Mouse (Mus musculus): ENCODE data around the gene 4930558K02Rik.

Gene 4930558K02Rik

GRCm38 (mm10) chr1:161979536-161979935, at the start of gene 4930558K02Rik:
4930558K02Rik (minus strand) TSS chr1:161979636.
- no peak for DNase-seq

DNA sequence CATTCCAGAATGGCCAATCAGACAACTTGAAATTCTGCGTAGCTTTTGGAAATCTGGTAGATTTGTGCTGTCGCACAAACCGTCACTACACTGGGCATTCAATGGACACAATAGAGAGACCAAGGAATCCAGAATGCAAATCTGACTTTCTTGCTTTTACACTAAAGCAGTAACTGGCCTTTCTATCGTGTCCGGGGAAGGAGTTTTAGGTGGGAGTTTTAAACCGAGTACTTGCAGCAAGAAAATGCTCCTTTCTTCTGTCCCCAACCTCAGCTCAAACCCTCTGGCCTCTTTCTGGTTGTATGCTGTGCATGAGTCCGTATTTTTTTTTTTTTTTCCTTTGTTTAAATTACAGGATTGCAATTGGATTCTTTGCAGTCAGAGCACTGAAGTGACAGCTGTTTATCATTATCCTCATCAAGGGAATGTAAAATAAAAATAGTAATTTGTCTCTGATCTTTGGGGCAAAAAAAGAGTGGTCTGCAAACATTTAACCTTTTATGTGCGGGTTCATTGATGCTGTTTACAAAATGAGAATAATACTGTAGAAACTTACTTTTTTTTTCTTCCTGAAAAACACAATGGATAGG, 44.3 kb upstream of the 4930558K02Rik start:
- no peak for DNase-seq

GRCm38 (mm10) chr1:162020766-162021165, 41.3 kb upstream of the 4930558K02Rik start:
- DNase-seq = no peak

DNA sequence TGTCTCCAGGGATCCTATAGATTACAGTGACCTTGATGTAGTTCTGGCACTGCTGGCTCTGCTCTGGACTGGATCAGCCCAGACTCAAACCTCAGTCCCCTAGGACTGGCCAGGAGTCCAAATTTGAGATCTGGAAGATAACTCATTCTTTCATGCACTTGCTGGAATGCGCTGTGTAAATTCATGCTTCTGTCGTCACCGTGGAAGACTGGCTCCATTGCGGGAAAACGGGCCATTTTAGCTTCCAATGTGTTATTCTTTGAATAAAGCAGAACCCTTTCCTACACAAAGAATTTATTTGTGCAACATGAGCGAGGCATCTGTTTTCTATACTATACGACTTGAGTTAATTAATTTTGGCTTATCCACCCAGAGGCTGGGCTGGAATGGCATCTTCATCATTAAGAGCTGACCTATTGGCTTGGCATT, 40.9 kb upstream of the 4930558K02Rik start:
- DNase-seq = no peak

- no peak for DNase-seq
Measured at GRCm38 (mm10) chr1:162018601-162018977, 39.2 kb upstream of the 4930558K02Rik start.

DNA sequence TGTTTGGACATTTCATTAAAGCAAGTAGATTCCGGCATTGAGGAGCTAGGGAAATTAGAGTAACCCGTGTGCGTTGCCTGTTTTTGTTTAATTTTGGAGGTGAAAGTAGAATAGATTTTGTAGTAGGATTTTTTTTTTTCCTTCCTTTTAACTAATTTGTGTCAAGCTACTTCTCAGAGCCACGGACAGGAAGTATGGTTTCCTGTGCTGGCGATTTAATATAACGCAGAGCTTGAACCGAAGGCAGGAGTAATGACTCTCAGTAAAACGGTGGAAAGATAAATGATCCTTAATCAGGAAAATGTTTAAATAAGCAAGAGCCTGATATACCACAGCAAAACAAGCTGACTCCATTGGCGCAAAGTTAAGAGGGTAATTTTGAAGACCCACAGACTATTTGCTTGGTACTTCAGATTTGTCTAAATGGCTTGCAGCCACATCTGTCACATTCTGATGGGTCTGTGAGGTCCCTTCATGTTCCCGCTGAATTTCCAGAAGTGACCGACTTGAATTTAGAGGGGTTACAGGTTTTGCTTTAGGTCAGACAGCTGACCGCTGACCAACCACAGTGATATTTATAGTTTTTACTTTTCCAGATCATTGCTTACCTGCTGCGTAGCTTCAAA, 38.7 kb upstream of the 4930558K02Rik start:
- DNase-seq = no peak

GRCm38 (mm10) chr1:162016982-162017381, 37.5 kb upstream of the 4930558K02Rik start:
- no peak for DNase-seq

GRCm38 (mm10) chr1:162015247-162015862, 35.9 kb upstream of the 4930558K02Rik start:
- no peak for DNase-seq

DNA sequence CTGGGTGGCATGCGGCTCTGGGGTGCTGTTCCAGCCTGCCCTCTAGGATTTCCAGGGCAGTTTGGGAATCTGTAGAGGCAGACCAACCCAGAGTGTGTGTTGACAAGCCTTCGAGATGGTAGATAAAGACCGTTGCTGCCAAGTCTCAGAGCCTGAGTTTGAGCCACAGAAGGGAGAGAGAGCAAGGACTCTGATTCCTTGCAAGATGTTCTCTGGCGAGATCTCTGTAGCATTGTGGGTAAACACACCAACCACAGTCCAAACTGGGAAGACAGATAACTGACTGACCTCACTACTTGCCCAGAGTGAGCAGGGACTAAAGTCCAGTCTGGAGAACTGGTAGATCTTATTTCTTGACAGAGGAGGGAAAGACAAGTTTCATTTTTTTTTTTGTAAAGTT, 34.1 kb upstream of the 4930558K02Rik start:
- DNase-seq = no peak

GRCm38 (mm10) chr1:162011523-162012245, 32.2 kb upstream of the 4930558K02Rik start:
- no peak for DNase-seq

DNA sequence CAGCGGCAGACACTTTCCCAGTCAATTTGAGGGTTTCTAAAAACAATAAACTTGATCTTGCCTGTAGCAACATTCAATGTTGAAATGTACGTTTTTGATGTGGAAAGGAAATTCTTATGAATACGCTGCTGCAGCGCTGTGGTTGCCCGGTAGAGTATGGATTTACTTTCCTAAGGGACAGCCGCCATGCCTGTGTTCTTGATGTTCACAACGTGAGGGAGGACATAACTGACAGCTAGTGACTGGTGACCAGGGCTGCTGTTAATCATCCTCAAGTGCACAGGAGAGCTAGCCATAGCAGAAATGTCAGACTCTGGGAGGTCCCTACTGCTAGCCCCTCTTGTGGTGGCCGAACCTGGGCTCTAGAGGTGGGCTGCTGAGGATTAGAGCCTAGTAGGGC, 29.6 kb upstream of the 4930558K02Rik start:
- DNase-seq = no peak

DNA sequence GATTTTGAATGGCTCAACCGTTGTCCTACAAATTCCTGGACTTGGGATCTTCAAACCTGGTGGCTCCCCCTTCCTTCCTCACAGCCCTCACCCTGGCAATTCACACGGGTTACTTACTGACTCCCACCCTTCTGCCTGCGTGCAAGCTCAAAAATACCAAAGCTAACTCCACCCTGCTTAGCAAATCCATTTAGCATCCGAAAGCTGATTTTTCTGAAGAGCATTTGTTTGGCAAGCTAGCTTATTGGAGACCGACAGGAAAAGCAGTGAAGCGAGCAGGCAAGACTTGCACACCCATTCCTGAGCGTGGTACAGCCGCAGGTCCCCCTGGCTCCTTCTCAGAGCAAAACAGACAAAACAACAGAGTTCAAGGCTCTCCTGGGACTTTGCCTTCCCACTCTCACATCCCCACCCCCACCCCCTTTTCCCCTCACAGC, 29.2 kb upstream of the 4930558K02Rik start:
- no peak for DNase-seq

DNA sequence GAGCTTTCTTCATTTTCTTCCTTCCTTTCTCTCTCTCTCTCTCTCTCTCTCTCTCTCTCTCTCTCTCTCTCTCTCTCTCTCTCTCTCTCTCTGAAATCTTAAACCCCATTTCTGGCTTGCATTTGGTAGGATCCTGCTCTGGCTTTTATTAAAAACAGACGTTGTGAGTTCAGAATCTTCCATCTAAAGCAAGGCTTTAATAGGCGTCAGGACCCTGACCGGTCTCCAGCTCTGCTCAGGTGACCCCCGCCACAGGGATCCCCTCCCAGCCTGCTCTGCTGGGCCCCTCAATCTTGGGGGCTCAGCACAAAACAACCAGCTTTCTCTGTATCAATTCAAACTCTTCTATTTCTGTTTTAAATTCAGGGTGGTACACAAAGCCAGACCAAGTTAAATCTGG, 28.8 kb upstream of the 4930558K02Rik start:
- no peak for DNase-seq

DNA sequence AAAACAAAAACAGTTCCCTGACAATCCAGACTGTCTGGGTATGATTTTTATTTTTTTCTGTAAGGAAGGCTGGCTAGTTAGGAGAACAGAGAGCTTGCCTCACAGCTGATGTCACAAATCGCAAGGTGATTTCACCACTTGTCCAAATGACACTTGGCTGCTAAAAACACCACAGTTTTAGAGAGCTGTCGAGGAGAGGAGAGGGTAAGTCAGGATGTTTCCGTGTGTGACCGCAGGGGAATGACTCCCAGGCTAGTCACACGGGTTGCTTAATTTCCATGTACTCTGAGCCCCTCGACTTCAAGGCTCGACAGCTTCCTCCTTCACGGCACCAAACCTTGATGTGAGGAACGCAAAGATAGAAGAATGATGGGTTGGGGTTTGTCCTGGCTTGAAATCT, 26.7 kb upstream of the 4930558K02Rik start:
- DNase-seq = no peak

DNA sequence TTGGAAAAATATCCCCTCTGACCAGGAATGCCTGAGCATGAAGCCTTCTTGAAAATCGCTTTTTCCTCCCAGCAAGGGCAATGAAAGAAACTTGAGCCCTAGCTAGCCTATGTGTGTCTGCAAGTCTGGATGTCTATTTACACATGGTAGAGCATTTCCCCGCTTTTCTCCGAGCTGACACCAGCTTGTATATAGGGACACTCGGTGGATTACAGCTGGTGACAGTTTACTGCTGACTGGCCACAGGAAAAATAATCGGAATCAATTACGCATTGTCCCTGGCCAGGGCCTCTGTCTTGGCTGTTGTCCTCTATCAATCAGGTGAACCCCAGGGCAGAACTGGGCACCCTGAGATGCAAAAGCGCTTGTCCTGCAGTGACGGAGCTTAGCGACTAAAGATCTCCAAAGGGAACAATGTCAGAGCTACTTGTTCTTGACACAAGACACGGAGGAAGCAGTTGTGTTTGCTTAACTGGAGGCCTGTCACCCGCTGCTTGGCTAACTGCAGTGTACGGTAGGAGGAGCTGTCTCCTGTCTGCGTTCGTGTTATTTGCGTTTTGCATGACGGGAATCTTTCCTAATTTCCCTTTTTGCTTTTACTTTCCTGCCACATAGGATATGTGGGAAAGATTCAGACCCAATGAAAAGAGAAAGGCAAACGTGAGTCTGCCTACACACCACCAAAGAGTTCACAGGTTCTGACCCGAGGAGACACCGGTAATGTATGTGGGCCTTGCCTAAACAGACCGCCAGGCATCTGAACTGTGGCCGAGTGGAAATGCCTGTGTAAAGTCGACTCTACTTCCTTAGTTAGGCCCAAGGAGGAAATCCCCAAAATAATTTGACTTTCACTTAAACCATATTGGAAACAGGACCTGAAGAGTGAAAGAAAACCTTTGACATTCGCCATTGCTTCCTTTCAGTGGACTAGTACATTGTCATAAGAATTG, 25.7 kb upstream of the 4930558K02Rik start:
- no peak for DNase-seq

GRCm38 (mm10) chr1:162004518-162004780, 25.0 kb upstream of the 4930558K02Rik start:
- no peak for DNase-seq

- no peak for DNase-seq
Measured at GRCm38 (mm10) chr1:162003729-162004517, 24.5 kb upstream of the 4930558K02Rik start.

DNA sequence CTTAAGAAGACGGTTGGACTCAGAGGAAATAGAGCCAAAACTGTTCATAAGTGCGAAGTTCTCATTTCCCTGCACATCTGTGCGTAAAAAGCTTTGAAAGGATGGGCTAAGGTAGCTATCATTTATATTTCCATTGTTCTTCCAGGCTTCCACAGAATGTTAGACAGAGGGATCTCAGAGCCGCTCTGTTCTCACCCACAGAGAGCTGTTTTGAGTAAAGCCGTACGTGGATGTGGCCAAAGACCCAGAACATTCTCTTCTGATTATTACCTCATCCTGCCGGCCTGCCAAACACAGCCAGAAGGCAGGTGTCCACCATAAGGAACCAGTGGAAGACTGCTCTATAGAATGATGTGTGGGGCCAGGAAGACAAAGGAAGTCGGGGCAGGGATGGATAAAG, 21.9 kb upstream of the 4930558K02Rik start:
- DNase-seq = no peak

DNA sequence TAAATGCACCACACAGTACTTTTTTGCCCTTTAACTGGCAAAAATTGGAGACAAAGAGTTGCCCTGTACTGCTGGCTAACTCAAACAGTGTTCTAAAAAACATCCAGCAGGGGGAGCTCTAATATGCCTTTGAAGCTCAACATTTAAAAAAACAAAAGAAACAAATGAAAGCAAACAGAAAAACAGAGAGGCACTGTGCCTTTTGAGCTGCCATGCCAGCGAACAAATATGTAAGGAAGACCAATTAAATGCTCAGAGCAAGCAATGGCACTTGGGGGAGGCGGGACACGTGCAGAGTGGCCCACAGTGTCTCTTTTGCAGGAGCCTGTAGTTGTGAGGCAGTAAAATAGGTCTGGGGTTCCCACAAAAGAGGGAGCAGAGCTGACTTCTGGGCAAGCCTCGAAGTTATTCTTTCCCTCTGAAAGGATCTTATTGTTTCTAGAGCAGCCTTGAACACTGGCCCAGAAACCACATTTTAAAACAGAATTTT, 20.5 kb upstream of the 4930558K02Rik start:
- peak; percentile 80 for DNase-seq

- no peak for DNase-seq
Measured at GRCm38 (mm10) chr1:161999338-161999737, 19.9 kb upstream of the 4930558K02Rik start.

GRCm38 (mm10) chr1:161998781-161999180, 19.3 kb upstream of the 4930558K02Rik start:
- DNase-seq = peak; percentile 14

DNA sequence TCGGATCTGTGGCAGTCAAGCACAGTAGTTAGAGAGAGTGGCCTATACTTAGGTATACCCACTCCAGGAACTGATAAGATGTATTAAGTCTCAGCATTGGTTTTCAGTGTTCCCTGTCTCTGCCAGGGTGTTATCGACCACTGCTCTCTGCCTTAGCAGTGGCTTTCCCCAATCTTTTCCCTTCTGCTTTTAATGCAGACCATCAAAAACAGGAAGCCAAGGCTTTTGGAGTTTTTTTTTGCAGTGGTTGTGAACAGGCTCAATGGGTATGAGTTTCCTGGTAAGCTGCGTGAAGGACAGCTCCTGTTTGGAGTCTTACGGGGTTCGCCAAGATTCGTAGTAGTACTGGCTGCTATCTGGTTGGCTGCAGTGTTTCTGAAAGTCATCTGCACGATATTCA, 13.0 kb upstream of the 4930558K02Rik start:
- DNase-seq = no peak

Measured in layer of hippocampus, adult 9-11 months (tissue).